Comparison of ENCODE assay signal across 8 mouse cellular contexts in the genomic region with DNA sequence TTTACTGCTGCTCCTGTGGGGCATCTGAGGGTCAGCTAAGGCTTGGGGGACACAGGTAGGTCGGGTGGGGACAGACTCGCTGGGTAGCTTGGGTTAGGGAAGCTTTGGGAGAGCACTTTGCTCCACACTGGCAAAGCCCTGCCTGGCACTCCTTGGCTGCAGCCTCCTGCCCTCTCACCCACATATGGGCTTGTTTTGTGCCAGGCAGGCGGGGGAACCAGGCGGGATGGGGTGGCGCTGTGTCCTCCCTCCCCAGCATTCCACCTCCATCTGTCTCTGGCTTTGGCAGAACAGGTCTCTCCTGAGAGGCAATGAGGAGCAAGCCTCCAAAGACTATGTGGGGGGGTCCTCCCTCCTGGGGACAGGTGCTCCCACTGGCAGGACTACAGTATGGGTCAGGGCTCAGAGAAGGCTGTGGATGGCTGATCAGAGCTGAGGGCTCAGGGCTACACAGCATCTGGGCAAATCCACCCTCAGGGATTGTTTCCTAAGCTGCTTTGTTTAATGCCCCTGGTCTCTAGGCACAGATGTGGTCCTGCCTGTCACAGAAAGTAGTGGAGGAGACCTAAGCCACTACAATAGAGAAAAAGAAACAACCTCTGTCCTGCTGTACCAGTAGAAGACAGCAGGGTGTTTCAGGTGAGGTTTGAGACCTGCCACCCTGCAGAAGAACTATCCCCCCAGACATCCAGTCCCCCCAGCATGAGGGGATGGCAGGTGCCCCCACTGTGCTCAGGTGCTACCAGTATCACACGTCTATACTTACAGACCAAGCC. TPM values are rescaled to one million over a fixed set of nuclear protein-coding genes. Genes with fewer than 3 reads are reported as not detected.
A peak's percentile ranks its signal among the peaks of the same experiment; 100 is the strongest.
DNase-seq lines count a peak whose midpoint lies in the region; ATAC-seq and TF ChIP-seq lines count a peak whose summit lies in the region.
"Had no signal": no experiment of that assay in that cellular context is flagged by ENCODE, and none has a peak within 500 bp of the region (broad histone marks: within the 10 kb centered on the region; RNA-seq: fewer than 3 reads in every experiment).

No protein-coding gene starts in this region.

- H3K4me1 ChIP-seq in liver, postnatal 0 days (ENCODE audit: insufficient read depth), result peaks cover 39% of the 10 kb centered on the region
- H3K4me1 ChIP-seq in liver, embryonic 12.5 days, result peaks cover 68% of the 10 kb centered on the region
- peaks cover 67% of the 10 kb centered on the region for H3K4me1 ChIP-seq in hindbrain, embryonic 12.5 days
- peaks cover 28% of the 10 kb centered on the region for H3K4me1 ChIP-seq in midbrain, postnatal 0 days (ENCODE audit: insufficient read depth, low read length)

- H3K27me3 ChIP-seq in liver, postnatal 0 days (ENCODE audit: insufficient read depth, low read length), result no peaks in the 10 kb centered on the region
- 0 out of 2 replicates have a peak, but pooled peaks cover 5% of the 10 kb centered on the region for H3K27me3 ChIP-seq in liver, embryonic 12.5 days (replicated peaks)
- no peaks in the 10 kb centered on the region for H3K27me3 ChIP-seq in hindbrain, embryonic 12.5 days
- H3K27me3 ChIP-seq in midbrain, postnatal 0 days (ENCODE audit: insufficient read depth, low read length), result no peaks in the 10 kb centered on the region
- H3K27me3 ChIP-seq: liver, embryonic 15.5 days had no signal

- H3K9ac ChIP-seq in liver, postnatal 0 days (replicated peaks), result peak overlapping the region; percentile 7; the same call in 1 of the 2 replicates
- H3K9ac ChIP-seq in liver, embryonic 12.5 days, result no peak overlapping the region
- H3K9ac ChIP-seq in hindbrain, embryonic 12.5 days, result peak overlapping the region; percentile 80; the same call in 1 of the 2 replicates
- peak overlapping the region; percentile 77 for H3K9ac ChIP-seq in midbrain, postnatal 0 days (replicated peaks; ENCODE audit: low read length, poor library complexity, severe bottlenecking)
- H3K9ac ChIP-seq: liver, embryonic 15.5 days had no signal

- H3K36me3 ChIP-seq in liver, postnatal 0 days (replicated peaks; ENCODE audit: insufficient read depth, low read length), result peaks cover 25% of the 10 kb centered on the region
- H3K36me3 ChIP-seq in liver, embryonic 12.5 days, result peaks cover 43% of the 10 kb centered on the region
- peaks cover 34% of the 10 kb centered on the region for H3K36me3 ChIP-seq in hindbrain, embryonic 12.5 days
- peaks cover 27% of the 10 kb centered on the region for H3K36me3 ChIP-seq in midbrain, postnatal 0 days (ENCODE audit: insufficient read depth, low read length)

- TF ChIP-seq CTCF in liver, postnatal 0 days (IDR thresholded peaks at IDR 0.05; ENCODE audit: low read depth), result no peak
- TF ChIP-seq CTCF in midbrain, postnatal 0 days (IDR thresholded peaks at IDR 0.05), result no peak

- no peak for ATAC-seq in liver, postnatal 0 days
- ATAC-seq in liver, embryonic 12.5 days, result no peak
- ATAC-seq in hindbrain, embryonic 12.5 days (ENCODE audit: low FRiP score), result no peak
- no peak for ATAC-seq in midbrain, postnatal 0 days (ENCODE audit: low FRiP score)

- H3K9me3 ChIP-seq in liver, postnatal 0 days (ENCODE audit: low read length), result no peaks in the 10 kb centered on the region
- H3K9me3 ChIP-seq in liver, embryonic 12.5 days (replicated peaks), result no peaks in the 10 kb centered on the region
- H3K9me3 ChIP-seq in hindbrain, embryonic 12.5 days (replicated peaks), result no peaks in the 10 kb centered on the region
- no peaks in the 10 kb centered on the region for H3K9me3 ChIP-seq in midbrain, postnatal 0 days (ENCODE audit: low read length)
- H3K9me3 ChIP-seq: liver, embryonic 15.5 days had no signal

- peak overlapping the region; percentile 93; the same call in 1 of the 2 replicates for H3K4me2 ChIP-seq in liver, postnatal 0 days (ENCODE audit: low read depth, low read length)
- H3K4me2 ChIP-seq in liver, embryonic 12.5 days, result no peak overlapping the region
- H3K4me2 ChIP-seq in hindbrain, embryonic 12.5 days (replicated peaks), result peak overlapping the region; percentile 76; the same call in 1 of the 2 replicates
- peak overlapping the region; percentile 92 for H3K4me2 ChIP-seq in midbrain, postnatal 0 days (ENCODE audit: low read depth, low read length, poor library complexity, severe bottlenecking)
- H3K4me2 ChIP-seq: liver, embryonic 15.5 days had no signal

- no peak overlapping the region for H3K27ac ChIP-seq in liver, postnatal 0 days (ENCODE audit: low read depth)
- no peak overlapping the region for H3K27ac ChIP-seq in liver, embryonic 12.5 days
- no peak overlapping the region for H3K27ac ChIP-seq in hindbrain, embryonic 12.5 days
- H3K27ac ChIP-seq in midbrain, postnatal 0 days (ENCODE audit: low read depth, low read length), result no peak overlapping the region
- H3K27ac ChIP-seq: liver, embryonic 15.5 days had no signal

- H3K4me3 ChIP-seq in liver, postnatal 0 days (ENCODE audit: low read depth, low read length), result no peak overlapping the region
- no peak overlapping the region for H3K4me3 ChIP-seq in liver, embryonic 12.5 days
- no peak overlapping the region for H3K4me3 ChIP-seq in hindbrain, embryonic 12.5 days
- peak overlapping the region; percentile 55; the same call in 1 of the 2 replicates for H3K4me3 ChIP-seq in midbrain, postnatal 0 days (ENCODE audit: low read depth, low read length)
- H3K4me3 ChIP-seq: liver, embryonic 15.5 days had no signal

- peak; percentile 18 for DNase-seq in liver, postnatal 0 days
- DNase-seq in cerebellum, adult 9-10 months, result peak; percentile 97
- DNase-seq in midbrain, postnatal 0 days (ENCODE audit: low spot score), result no peak
- DNase-seq in thymus, postnatal 0 days (ENCODE audit: low spot score), result no peak
- no peak for DNase-seq in frontal cortex, postnatal 25 days (ENCODE audit: low spot score in 2 of 2)

- 74% methylated on average over 6 of the region's 6 CpGs for WGBS in liver, postnatal 0 days (ENCODE audit: insufficient replicate concordance)
- WGBS in liver, embryonic 12.5 days (ENCODE audit: insufficient replicate concordance), result 83% methylated on average over 6 of the region's 6 CpGs
- 86% methylated on average over 6 of the region's 6 CpGs for WGBS in hindbrain, embryonic 12.5 days
- WGBS in midbrain, postnatal 0 days, result 82% methylated on average over 6 of the region's 6 CpGs

- no peak for TF ChIP-seq EP300 in liver, postnatal 0 days (IDR thresholded peaks at IDR 0.05; ENCODE audit: low read depth)

RNA-seq across cellular contexts. Expression of gene Cend1, which starts 3.6 kb away (rescaled TPM):
- not detected in 2 replicates for polyA plus RNA-seq in liver, postnatal 0 days (2015; fragmentation: Nextera tagmentation; extraction: Ambion mirVana)
- 0.10 and 0.16 TPM in 2 replicates for polyA plus RNA-seq in liver, embryonic 12.5 days (2016; fragmentation: Nextera tagmentation; extraction: Ambion mirVana)
- polyA plus RNA-seq in hindbrain, embryonic 12.5 days (2016; fragmentation: Nextera tagmentation; extraction: Ambion mirVana), result 27.9 and 30.9 TPM in 2 replicates
- total RNA-seq in midbrain, postnatal 0 days (2014; rRNA removed), result 167 and 195 TPM in 2 replicates
- 194 and 233 TPM in 2 replicates for polyA plus RNA-seq in midbrain, postnatal 0 days (2015; fragmentation: Nextera tagmentation; extraction: Ambion mirVana)
- polyA plus RNA-seq in thymus, postnatal 0 days (2015; fragmentation: Nextera tagmentation; extraction: Ambion mirVana), result 0.24 and 0.26 TPM in 2 replicates
- polyA plus RNA-seq: liver, embryonic 15.5 days had no signal

RNA-seq across cellular contexts. Expression of gene Slc25a22, which starts 4.8 kb away (rescaled TPM):
- 38.4 and 41.6 TPM in 2 replicates for polyA plus RNA-seq in liver, postnatal 0 days (2015; fragmentation: Nextera tagmentation; extraction: Ambion mirVana)
- 26.0 and 27.1 TPM in 2 replicates for polyA plus RNA-seq in liver, embryonic 12.5 days (2016; fragmentation: Nextera tagmentation; extraction: Ambion mirVana)
- 54.8 and 62.1 TPM in 2 replicates for polyA plus RNA-seq in hindbrain, embryonic 12.5 days (2016; fragmentation: Nextera tagmentation; extraction: Ambion mirVana)
- total RNA-seq in midbrain, postnatal 0 days (2014; rRNA removed), result 148 and 152 TPM in 2 replicates
- 118 and 121 TPM in 2 replicates for polyA plus RNA-seq in midbrain, postnatal 0 days (2015; fragmentation: Nextera tagmentation; extraction: Ambion mirVana)
- 19.0 and 19.1 TPM in 2 replicates for polyA plus RNA-seq in thymus, postnatal 0 days (2015; fragmentation: Nextera tagmentation; extraction: Ambion mirVana)

RNA-seq across cellular contexts. Expression of gene Pidd1, which starts 10.9 kb away (rescaled TPM):
- polyA plus RNA-seq in liver, postnatal 0 days (2015; fragmentation: Nextera tagmentation; extraction: Ambion mirVana), result 3.6 and 4.3 TPM in 2 replicates
- polyA plus RNA-seq in liver, embryonic 12.5 days (2016; fragmentation: Nextera tagmentation; extraction: Ambion mirVana), result 17.3 and 17.7 TPM in 2 replicates
- polyA plus RNA-seq in hindbrain, embryonic 12.5 days (2016; fragmentation: Nextera tagmentation; extraction: Ambion mirVana), result 10.8 and 11.6 TPM in 2 replicates
- 1.4 and 1.6 TPM in 2 replicates for total RNA-seq in midbrain, postnatal 0 days (2014; rRNA removed)
- 1.1 and 1.3 TPM in 2 replicates for polyA plus RNA-seq in midbrain, postnatal 0 days (2015; fragmentation: Nextera tagmentation; extraction: Ambion mirVana)
- 13.2 and 14.2 TPM in 2 replicates for polyA plus RNA-seq in thymus, postnatal 0 days (2015; fragmentation: Nextera tagmentation; extraction: Ambion mirVana)

RNA-seq across cellular contexts. Expression of gene Rplp2, which starts 14.2 kb away (rescaled TPM):
- polyA plus RNA-seq in liver, postnatal 0 days (2015; fragmentation: Nextera tagmentation; extraction: Ambion mirVana), result 861 and 865 TPM in 2 replicates
- 1,288 and 1,344 TPM in 2 replicates for polyA plus RNA-seq in liver, embryonic 12.5 days (2016; fragmentation: Nextera tagmentation; extraction: Ambion mirVana)
- 801 and 888 TPM in 2 replicates for polyA plus RNA-seq in hindbrain, embryonic 12.5 days (2016; fragmentation: Nextera tagmentation; extraction: Ambion mirVana)
- 180 and 197 TPM in 2 replicates for total RNA-seq in midbrain, postnatal 0 days (2014; rRNA removed)
- polyA plus RNA-seq in midbrain, postnatal 0 days (2015; fragmentation: Nextera tagmentation; extraction: Ambion mirVana), result 761 and 852 TPM in 2 replicates
- polyA plus RNA-seq in thymus, postnatal 0 days (2015; fragmentation: Nextera tagmentation; extraction: Ambion mirVana), result 2,028 and 2,062 TPM in 2 replicates

RNA-seq across cellular contexts. Expression of gene Gatd1, which starts 19.0 kb away (rescaled TPM):
- polyA plus RNA-seq in liver, postnatal 0 days (2015; fragmentation: Nextera tagmentation; extraction: Ambion mirVana), result 17.4 and 18.2 TPM in 2 replicates
- polyA plus RNA-seq in liver, embryonic 12.5 days (2016; fragmentation: Nextera tagmentation; extraction: Ambion mirVana), result 21.1 and 22.8 TPM in 2 replicates
- 52.2 and 54.1 TPM in 2 replicates for polyA plus RNA-seq in hindbrain, embryonic 12.5 days (2016; fragmentation: Nextera tagmentation; extraction: Ambion mirVana)
- total RNA-seq in midbrain, postnatal 0 days (2014; rRNA removed), result 72.0 and 72.9 TPM in 2 replicates
- polyA plus RNA-seq in midbrain, postnatal 0 days (2015; fragmentation: Nextera tagmentation; extraction: Ambion mirVana), result 47.7 and 48.9 TPM in 2 replicates
- 52.1 and 53.8 TPM in 2 replicates for polyA plus RNA-seq in thymus, postnatal 0 days (2015; fragmentation: Nextera tagmentation; extraction: Ambion mirVana)

Comparison
In these comparisons a context has a peak if more than half of its experiments do, and no peak if none do; other contexts are left out.
1. DNase-seq: peak in liver, postnatal 0 days (single experiment) and cerebellum, adult 9-10 months (single experiment); none in midbrain, postnatal 0 days (single experiment), thymus, postnatal 0 days (single experiment) and frontal cortex, postnatal 25 days (0 of 2).
2. RNA of gene Cend1, which starts 3.6 kb away (polyA plus RNA-seq): 194 to 233 TPM in midbrain, postnatal 0 days and 27.9 to 30.9 TPM in hindbrain, embryonic 12.5 days; 0.24 to 0.26 TPM in thymus, postnatal 0 days, 0.10 to 0.16 TPM in liver, embryonic 12.5 days and not detected in liver, postnatal 0 days; every median in the first group is over 10 times any median in the second.